Mouse (Mus musculus) skeletal muscle tissue, postnatal 0 days (tissue): ENCODE measurements around the gene Lpp. TPM values are rescaled to one million over a fixed set of nuclear protein-coding genes. Genes with fewer than 3 reads are reported as not detected.

Experiments used
- microRNA counts: library from miRNA; unstranded; fragments of <30 nt; microRNA quantifications from one replicate; lab custom pipeline; 2015
- microRNA-seq, 2 experiments: library from miRNA; unstranded; fragments of <30 nt; microRNA quantifications; one replicate each; pipeline ENCODE4; 2016
- polyA plus RNA-seq: library from polyadenylated mRNA; unstranded; fragments of >200 nt; fragmentation: Nextera tagmentation; extraction: Ambion mirVana; gene quantifications from 2 replicates; pipeline ENCODE4 v1.2.1, GENCODE M21; 2015

Lpp gene
- polyA plus RNA-seq, result 21.4 and 22.8 TPM in 2 replicates

GRCm38 (mm10) chr16:24392651-24393555 lies at the start of gene Lpp:
TSS of gene Lpp (plus strand) at chr16:24393507.

MicroRNA genes within 50 kb of the gene (microRNA counts, 519-probe panel; counts per million panel counts)
- microRNA mmu-miR-28 (lab: Ali Mortazavi, UCI), result 4,326 counts per million, percentile 81 among the panel's probes with 10 or more counts

Small RNAs within 50 kb of the gene (microRNA-seq; reads per million reads assigned to microRNA genes)
- gene Mir28a, result 572 to 750 reads per million in 2 experiments
